Mouse (Mus musculus) C2C12 (cell line): ENCODE results near the gene Slc17a5.
A peak's percentile ranks its signal among the peaks of the same experiment; 100 is the strongest.

Experiments
- CTCF ChIP-seq: IDR thresholded peaks from one replicate; pipeline ENCODE4 v1.5.1; 2011; ENCODE audit not compliant: control insufficient read depth, insufficient read depth, insufficient read length
- MAX ChIP-seq: IDR thresholded peaks from one replicate; pipeline ENCODE4 v1.6.1; 2011; ENCODE audit warnings: mild to moderate bottlenecking, control low read depth
- MYOG ChIP-seq: IDR thresholded peaks from one replicate; pipeline ENCODE4 v1.6.1; 2011; ENCODE audit not compliant: control insufficient read depth, insufficient read length; ENCODE audit errors: extremely low read depth
- USF1 ChIP-seq: IDR thresholded peaks from one replicate; pipeline ENCODE4 v1.6.1; 2011; ENCODE audit warnings: low read depth, mild to moderate bottlenecking, control low read depth, moderate library complexity

- peak; percentile 64 for TF ChIP-seq CTCF
- TF ChIP-seq USF1: no peak
- no peak for TF ChIP-seq MYOG
- TF ChIP-seq MAX: no peak
These were observed 9.0 kb upstream of the Slc17a5 start for GRCm38 (mm10) chr9:78596834-78597233.
